Mouse (Mus musculus) small intestine, adult 2 months (tissue): Measurements from ENCODE around the gene Tctn1.
"Not testable (repeated sequence)": the region's sequence is repeated elsewhere in the genome, so short reads cannot be mapped to it uniquely, and the experiment has no call there.

Source experiments
- CTCF ChIP-seq: fragments of 200-500 bp; IDR thresholded peaks from 2 replicates; pipeline ENCODE4 v1.5.1; 2012; ENCODE audit warnings: low read depth, mild to moderate bottlenecking, control low read depth, inconsistent platforms, low read length, moderate library complexity, mixed read lengths; ENCODE audit not compliant: insufficient replicate concordance, insufficient read length; ENCODE audit errors: extremely low read depth
- POLR2A ChIP-seq: fragments of 200-500 bp; IDR thresholded peaks from 2 replicates; pipeline ENCODE4 v1.6.1; 2012; ENCODE audit warnings: low read depth, mild to moderate bottlenecking, control low read depth, inconsistent platforms, low read length, moderate library complexity

- not testable (repeated sequence) for TF ChIP-seq POLR2A, CTCF
Measured at GRCm38 (mm10) chr5:122212820-122213219, 51.4 kb downstream of the Tctn1 start.
